Mouse (Mus musculus): Measurements from ENCODE around the gene Mpped2.
A peak's percentile ranks its signal among the peaks of the same experiment; 100 is the strongest.

The Mpped2 gene

GRCm38 (mm10) chr2:106856361-106856961 lies 163.4 kb downstream of the Mpped2 start:
- DNase-seq (ENCODE audit: low spot score): peak; percentile 66

DNA sequence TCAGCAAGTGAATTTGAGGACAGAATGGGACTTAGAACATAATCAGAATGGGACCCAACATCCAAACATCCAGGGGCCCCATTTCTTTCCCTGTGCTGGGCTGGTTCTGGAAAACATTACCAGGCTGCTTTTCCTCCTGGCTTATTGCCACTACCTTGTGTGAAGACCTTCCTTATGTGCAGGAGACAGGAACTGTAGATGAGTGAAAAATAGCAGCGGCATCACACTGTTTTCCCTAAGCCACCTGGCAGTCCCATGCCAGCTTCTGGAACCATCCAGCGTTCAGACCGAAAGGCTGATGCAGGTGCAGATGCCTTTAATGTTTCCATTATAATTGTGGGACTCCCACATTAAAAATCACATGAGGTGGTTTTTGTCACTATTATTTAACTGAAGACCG lies 164.2 kb downstream of the Mpped2 start:
- no peak for DNase-seq (ENCODE audit: low spot score)

DNA sequence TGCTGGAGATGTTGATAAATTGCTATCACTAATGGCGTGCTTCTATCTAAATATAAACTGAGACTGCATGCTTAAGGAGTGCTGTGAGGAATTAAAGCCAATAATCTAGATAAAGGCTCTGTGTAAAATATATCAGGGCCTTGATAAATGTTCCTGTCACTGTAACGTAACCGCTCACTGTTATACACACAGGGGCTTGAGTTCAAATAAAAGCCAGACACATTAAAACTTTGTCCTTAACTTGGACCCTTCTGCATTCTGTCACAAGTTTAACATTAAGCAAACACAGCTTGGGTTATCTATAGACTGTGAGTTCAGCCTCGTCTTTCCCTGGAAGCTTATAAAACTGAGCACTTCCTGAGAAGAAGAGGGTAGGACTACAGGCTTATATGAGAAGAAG lies 164.6 kb downstream of the Mpped2 start:
- no peak for DNase-seq (ENCODE audit: low spot score)

DNA sequence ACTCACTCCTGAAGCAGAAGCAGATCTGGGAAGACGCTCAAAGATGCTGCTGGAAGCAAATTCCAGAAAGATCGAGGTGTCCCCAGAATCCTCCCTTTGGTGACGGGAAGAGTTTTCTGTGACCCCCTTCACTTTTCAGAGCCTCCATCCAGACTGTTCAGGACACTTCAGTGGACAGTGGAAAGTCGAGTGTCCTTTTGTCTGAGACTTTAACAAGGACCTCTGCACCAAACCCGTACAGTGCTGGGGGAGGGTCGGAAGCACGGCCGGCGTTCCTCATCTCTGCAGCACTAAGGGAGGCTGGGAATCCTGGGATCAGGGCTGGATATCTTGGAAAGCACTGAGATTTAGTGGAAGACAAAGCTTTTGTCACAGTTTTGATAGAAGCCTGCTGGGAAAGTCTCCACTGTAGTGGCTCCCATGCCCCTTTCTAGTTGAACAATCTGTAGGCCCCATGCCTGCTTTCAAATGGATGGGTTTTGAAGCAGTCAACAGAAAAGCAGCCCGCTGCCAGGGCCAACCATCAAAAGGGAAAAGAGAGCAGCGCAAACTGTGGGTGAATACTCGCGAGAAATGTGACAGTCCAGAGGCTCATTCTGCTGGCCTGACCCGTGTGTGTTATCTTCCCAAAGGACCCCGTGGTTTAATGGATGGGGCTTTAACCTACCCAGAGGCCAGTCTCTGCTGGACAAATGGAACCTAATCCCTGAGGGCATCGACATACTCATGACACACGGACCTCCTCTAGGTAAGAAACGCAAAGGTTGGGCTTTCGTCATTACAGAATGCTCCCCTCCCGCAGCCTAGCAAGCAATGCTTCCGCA lies 168.0 kb downstream of the Mpped2 start:
- no peak for DNase-seq (ENCODE audit: low spot score)

- no peak for DNase-seq (ENCODE audit: low spot score)
Observed at GRCm38 (mm10) chr2:106863050-106863653, 170.1 kb downstream of the Mpped2 start.

DNA sequence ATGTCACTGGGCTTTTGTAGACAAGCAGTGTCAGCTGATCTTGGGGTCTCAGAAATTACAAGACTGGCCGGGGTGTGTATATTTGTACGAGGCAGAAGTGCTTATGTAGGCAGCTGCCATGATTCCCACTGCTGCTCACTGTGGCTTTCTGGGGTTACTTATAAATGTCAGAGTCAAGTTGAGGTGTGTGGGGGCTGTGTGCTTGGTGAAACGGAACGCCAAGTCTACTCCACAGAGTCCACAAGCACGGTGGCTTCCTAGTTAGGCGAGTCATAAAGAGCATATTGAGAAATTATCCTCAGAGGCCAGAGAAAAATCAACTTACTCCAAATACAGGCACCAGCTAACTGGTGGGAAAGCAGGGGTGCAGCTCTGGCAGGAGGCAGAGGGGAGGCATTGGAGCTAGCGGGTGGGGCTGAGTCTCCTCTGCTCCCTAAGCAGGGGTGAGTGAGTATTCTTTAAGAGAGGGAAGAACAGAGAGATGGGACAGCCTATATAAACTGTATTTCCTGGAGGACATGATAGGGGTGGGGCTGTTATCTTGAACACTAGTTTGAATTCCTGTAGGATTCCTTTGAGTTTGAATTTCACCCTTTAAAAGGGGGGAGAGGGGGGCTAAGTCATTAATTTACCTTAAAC lies 172.2 kb downstream of the Mpped2 start:
- no peak for DNase-seq (ENCODE audit: low spot score)

- DNase-seq (ENCODE audit: low spot score): peak; percentile 43
Observed at GRCm38 (mm10) chr2:106866303-106866702, 173.2 kb downstream of the Mpped2 start.

- no peak for DNase-seq (ENCODE audit: low spot score)
Observed at GRCm38 (mm10) chr2:106870886-106871285, 177.8 kb downstream of the Mpped2 start.

DNA sequence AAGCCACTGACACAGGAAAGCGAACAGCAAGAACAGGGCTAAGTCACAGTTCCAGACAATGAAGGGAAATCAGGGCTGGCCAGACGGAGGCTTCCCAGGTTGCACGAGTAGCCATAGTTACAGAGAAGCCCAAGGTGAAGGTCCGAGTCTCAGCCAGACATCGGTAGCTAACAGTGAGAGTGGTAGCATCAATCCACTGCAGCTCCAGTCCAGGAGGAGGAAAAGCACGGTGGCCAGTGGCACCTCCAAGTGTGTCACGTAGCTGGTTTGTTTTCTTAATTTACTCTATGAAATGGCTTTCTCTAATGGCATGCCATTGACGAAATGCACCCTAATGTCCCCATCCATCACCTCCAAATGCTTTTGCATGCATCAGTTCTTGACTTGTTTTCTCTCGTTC lies 180.1 kb downstream of the Mpped2 start:
- DNase-seq (ENCODE audit: low spot score): no peak

GRCm38 (mm10) chr2:106883390-106883789 lies 190.3 kb downstream of the Mpped2 start:
- DNase-seq (ENCODE audit: low spot score): no peak

- no peak for DNase-seq (ENCODE audit: low spot score)
Observed at GRCm38 (mm10) chr2:106888174-106888573, 195.1 kb downstream of the Mpped2 start.

- DNase-seq (ENCODE audit: low spot score): peak; percentile 13
Observed at GRCm38 (mm10) chr2:106889297-106890000, 196.4 kb downstream of the Mpped2 start.

DNA sequence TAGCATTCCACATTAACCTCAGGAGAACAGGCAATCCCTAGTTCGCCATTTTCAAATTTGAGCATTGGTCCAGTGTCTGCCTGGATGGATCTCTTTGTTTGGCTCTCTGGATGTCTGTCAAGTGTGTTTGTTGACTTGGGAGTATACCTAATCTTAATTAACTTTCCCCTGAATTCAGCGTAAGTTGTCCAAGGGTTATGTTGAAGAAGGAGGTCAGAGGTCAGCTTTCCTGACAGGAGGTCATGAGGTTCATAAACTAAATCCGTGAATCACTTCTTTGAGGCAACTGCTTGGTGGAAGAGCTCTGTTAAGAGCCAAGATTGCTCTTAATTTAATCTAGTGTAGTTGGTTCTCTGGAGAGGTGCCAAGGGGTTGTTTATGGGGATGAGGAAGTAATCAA lies 200.3 kb downstream of the Mpped2 start:
- peak; percentile 74 for DNase-seq (ENCODE audit: low spot score)

DNA sequence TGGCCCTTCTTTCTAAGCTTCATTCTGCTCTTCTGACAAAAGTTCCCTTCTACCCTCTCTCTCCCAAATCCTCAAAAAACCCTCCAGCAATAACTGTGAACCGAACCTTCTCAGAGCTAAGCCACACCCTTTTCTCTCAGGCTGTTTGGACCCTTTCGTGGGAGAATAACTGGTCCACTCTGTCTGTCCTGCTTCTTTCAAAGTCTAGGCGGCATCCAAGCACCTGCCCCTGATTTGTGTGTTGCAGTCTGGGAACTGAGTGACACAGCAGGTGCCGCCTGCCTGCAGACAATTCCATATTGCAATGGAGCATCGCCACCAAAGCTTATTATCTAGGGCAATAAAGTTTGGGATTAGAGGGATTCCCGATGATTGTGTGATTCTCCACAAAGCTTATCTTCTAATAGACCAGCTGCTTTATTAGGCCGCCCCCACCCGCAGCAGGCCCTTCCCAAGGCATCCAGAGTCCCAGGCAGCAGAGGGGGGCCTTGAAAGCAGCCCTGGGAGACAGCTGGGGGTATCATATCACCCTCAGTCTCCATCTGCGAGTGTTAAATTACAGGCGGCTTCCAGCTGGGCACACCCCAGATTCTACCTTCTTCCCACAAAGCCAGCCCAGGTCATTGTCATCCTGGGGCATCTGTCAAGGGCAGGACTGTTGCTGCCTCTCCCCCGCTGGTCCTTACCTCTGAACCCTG lies 202.4 kb downstream of the Mpped2 start:
- no peak for DNase-seq (ENCODE audit: low spot score)

GRCm38 (mm10) chr2:106896024-106896384 lies 202.9 kb downstream of the Mpped2 start:
- no peak for DNase-seq (ENCODE audit: low spot score)

- peak; percentile 35 for DNase-seq (ENCODE audit: low spot score)
Observed at GRCm38 (mm10) chr2:106911951-106912480, 218.9 kb downstream of the Mpped2 start.
